Mouse (Mus musculus): ENCODE data around the gene Ctnnbl1.

The Ctnnbl1 gene

DNA sequence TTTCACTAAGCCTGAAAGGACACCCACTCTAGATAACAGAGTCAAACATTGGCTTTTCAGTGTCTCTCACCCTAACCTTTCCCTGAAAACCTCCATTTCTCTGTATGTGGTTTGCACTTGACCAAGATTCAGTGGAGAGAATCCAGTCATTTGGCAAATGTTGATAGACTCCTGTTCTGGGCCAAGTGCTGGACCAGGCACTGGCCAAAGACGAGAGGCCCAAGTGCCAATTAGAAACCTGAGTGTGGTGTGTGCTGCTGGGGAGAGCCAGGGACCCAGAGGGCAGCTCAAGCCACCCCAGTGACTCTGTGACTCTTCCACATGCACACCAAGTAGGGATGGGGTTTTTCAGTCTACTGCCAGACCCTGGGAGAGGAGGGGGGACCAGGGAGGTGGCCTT is 136.5 kb downstream of the Ctnnbl1 start:
- peak in 1 of 2 experiments; percentile 10 for DNase-seq (ENCODE audit: low spot score in 2 of 2)

DNA sequence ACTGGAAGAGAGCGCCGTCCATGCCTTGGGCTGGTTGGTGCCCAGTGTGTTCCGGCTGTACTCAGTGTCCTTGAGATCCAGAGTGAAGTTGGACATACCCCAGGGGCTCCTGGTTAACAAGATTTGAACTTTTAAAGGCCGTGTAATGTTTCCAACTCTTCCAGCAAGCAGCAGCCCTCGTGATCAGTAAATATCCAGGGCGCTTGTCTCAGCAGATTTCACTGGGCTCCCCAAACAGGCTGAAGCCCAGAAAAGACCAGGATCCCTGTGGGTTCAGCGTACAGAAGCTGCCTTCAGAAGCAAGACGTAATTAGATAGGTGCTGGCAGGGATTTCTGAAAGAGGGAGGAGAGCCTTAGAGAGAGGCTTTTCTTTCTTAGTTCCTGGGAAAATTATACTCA is 137.9 kb downstream of the Ctnnbl1 start:
- no peak for DNase-seq (ENCODE audit: low spot score in 2 of 2)

DNA sequence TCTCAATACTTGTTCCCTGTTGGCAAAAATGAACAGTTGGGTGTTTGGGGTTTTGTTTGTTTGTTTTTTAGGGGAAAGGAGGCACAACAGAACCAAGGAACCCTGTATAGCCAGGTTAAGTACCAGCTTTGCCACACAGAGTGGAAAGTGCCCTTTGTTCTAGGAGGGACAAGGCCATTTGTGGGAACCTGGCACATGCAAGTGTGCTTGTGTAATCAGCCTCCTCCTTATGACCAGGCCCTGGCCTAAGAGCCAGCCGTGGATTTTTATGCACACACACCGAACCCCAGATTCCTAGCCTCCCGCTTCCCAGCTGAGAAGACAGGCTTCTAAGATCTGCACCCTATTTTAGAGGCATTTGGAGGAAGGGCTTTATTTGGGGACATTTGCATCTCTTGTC is 140.2 kb downstream of the Ctnnbl1 start:
- DNase-seq (ENCODE audit: low spot score in 2 of 2): no peak

DNA sequence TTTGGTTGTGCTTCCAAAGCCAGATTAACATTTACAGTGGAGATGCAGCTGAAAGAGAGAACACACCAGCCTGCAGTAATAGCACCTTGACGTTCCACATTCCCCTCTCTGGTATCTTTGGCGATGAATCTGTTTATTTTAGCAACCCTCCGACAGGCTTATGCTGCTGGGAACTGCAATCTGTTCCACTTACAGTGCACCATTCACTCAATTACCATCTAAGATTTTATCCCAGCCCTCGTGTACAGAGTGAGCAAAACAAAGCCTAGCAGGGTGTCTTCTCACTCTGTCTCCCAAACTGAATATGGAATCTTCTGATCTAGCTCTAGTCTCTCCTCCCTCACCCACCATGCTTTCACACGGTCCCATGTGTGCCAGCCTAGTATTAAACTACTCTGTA is 140.8 kb downstream of the Ctnnbl1 start:
- DNase-seq (ENCODE audit: low spot score in 2 of 2): no peak

DNA sequence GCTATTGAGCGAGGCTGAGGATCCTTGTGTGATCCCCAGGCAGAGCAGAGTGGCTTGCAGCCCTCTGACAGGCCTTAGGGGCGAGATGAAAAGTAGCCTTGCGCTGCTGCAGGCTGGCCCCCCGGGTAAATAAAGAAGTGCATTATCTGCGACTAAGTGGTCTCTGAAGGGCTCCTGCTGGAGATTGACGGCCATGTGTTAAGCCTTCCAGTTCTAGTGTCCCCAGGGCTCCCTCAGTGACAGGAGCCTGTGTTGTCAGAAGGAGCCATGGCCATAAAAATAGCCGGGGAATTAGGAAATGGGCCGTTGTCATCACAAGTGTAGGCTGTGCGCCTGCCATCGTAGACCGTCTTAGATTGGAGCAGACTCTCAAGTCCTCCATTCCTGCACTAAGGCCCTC is 144.7 kb downstream of the Ctnnbl1 start:
- no peak for DNase-seq (ENCODE audit: low spot score in 2 of 2)

DNA sequence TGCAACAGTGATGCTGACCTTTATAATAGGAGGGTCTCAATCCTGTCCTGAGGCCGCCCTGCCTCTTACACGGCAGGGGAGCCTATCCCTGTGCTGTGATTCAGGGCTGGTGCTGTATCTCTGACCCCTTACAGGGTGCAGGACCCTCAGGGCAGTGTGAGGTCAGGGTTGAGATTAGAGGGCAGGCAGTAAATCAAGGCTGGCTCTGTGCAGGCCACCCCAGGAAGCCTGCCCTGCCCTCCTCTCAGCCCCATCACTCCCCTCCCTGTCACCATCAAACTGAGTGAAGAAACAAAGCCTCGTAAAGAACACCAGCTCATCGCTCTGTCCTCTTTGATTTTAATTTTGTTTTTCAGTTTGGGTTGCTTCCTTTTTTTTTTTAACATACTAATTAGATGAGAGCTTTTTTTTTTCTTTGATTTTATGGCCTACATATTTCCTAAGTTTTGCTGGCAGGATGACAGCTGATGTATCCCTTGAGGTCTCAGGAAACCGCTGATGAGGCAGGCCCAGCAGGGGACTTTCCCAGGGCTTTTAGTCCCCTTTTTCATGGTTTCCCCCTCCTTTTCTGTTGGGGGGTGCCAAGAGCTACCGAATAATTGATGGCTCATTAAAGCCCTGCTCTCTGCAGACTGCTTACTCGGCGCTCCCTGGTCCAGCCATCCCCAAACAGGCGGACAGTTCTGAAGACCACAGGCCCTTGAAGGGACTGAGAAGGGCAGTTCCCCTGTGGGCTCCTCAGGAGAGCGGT is 150.2 kb downstream of the Ctnnbl1 start:
- DNase-seq (ENCODE audit: low spot score in 2 of 2): no peak

DNA sequence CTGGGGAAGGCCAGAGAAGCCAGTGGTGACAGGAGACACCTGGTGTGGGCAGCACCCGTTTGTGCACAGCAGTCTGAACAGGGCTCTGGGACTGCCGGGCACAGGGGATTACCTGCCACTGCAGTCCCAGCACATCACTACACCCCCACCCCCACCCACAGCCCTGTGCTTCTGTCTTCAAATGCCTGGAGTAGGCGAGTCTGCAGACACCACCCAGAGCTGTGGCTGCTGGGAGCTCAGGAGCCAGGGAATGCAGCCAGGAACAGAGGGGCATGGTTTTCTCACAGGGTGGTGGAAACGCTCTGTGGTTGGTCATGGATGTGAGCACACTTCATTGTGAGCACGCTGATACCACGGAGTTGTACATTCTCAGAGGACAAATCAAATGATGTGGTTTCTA is 154.0 kb downstream of the Ctnnbl1 start:
- no peak for DNase-seq (ENCODE audit: low spot score in 2 of 2)

DNA sequence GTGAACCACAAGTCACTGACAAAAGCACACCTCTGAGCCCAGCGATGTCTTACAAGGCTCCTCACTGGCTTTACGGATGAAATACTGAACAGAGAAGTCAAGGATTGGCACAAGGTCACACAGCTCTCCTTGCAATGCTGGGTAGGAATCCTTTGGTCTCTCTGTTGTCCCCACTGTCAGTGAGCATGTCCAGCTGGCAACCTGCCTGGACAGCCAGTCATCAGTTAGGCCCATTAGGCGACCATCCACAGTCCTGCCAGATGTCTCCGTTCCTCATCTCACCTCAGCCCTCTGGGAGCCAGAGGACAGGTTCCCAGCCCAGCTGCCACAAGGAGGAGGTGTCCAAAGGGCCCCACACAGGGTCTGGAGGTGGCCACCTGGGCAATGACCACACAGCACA is 159.9 kb downstream of the Ctnnbl1 start:
- DNase-seq (ENCODE audit: low spot score in 2 of 2): no peak

DNA sequence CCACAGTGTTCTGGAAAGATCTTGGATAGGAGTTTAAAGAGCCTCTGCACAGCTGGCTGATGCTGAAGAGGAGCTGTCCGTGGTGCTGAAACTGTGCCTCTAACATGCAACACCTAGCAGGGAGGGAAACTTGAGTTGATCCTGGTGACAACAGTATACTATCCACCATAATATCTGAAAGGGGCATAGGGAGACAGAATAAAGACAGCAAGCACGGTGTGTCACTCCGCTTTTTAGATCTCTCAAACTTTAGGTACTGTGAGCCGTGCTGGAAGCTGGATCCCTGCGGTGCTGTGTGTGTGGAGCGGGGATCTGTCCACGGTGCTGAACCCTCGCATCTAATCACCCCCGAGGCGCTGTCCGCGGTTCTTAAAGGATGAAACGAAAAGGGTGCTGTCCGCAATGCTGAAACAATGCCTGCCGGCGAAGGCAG is 176.0 kb downstream of the Ctnnbl1 start:
- peak; percentile 25 to 70 for DNase-seq (ENCODE audit: low spot score in 2 of 2)

DNA sequence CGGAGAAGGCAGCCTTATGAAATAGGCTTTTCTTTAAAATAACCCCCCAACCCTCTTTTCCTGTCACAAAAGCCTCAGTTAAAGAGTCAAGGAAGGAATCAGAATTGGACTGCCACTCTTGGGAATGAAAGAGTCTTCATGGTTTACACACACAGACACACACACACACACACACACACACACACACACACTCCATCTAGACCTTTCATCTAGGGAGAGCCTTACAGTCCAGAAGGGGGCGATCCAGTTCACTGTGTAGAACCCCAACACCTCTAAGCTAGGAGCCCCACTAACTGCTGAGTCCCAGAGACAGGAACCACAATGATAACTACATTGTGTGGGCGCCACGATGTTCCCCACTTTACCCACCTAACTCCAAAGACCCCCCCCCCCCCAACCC is 176.5 kb downstream of the Ctnnbl1 start:
- no peak for DNase-seq (ENCODE audit: low spot score in 2 of 2)

DNA sequence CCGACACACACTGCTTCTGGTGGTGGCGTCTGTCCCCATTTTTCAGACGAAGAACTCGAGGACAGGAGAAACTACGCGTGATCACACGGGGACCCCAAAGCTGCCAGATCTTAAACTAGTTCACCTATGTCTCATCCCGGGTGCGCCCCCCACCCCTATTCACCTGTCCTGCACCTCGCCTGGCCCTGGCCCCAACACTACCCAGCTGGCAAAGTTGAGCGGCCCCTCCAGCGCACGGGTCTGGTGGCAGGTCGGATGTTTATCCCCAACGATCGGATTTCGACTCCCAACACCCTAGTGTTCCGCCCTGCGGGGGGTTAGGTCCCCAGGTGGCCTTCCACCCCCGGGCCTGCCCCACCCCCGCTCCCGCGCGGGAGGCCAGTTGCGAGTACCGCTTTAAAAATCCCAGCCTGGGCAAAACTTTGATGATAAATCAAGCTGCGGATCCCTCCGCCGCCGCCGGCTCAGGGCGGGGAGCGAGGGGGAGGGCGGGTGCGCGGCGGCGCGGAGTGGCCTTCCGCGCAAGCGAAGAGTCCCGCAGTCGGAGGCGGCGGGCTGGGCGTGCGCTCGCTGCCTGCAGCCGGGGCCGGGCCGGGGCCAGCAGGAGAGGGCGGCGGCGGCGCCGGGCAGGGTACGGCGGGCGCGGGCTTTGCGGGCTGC is 177.0 kb downstream of the Ctnnbl1 start, which contains the start of gene Vstm2l:
Vstm2l (plus strand) TSS at position 549 of the 660 bp plus-strand sequence.
- no peak for DNase-seq (ENCODE audit: low spot score in 2 of 2)

DNA sequence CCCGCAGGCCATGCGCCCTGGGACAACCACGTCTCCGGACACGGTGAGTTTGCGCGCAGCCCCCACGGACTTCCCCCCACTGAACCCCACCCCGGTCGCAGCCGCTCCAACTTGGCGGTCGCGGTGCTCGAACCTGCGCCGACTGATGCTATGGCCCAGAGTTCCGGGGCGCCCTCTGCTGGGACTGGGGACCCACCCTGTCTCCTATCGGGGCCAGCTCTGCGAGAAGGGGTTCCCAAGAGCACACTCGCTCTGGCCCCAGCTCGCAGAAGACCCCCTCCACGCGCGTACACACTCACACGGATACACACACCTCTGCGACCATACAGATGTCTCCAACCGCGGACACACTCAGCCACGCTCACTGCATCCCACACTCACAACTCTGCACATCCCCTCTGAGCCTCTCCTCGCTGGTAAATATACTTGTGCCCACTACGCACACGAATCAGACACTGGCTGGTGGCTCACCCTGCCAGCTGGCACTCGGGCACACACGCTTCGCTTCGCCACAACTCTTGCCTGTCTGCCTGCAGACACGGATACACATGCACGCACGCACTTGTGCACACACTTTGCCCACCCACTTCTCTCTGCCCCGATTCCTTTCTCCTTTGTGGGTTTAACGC is 177.8 kb downstream of the Ctnnbl1 start:
- no peak for DNase-seq (ENCODE audit: low spot score in 2 of 2)

DNA sequence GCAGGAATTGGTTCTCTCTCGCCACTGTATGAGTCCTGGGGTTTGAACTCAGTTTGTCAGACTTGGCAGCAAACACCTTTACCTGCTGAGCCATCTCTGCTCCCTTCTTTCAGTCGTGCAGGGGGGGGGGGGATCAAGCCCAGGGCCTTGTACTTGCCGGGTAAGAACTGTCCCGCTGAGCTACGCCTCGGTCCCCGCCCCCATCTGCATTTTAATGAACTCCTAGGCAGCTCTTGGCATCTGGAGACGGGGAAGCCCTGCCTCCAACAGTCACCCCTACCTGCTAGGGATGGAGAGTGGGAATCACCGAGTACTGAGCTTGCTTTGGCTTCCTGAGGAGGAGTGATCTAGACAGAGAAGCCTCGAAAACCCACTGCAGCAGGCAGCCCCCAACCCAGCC is 181.3 kb downstream of the Ctnnbl1 start:
- no peak for DNase-seq (ENCODE audit: low spot score in 2 of 2)

DNA sequence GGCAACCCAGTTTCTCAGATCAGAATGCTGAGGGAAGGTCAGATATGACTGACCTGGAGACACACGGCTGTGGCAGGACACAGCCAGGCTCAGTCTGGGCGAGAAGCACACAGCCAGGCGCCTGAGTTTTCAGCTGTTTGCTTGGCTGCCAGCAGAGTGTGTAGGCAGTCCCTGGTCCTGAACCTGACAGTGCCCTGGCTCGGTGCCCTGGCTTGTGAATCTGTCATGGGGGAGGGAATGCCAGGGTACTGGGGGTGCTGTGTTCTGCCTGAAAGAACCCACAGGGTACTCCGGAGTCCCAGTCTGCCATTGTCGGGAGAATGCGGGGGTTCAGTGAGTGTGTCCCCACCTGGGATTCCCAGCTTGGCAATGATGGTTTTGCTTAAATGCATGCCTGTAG is 184.3 kb downstream of the Ctnnbl1 start:
- DNase-seq (ENCODE audit: low spot score in 2 of 2): no peak

DNA sequence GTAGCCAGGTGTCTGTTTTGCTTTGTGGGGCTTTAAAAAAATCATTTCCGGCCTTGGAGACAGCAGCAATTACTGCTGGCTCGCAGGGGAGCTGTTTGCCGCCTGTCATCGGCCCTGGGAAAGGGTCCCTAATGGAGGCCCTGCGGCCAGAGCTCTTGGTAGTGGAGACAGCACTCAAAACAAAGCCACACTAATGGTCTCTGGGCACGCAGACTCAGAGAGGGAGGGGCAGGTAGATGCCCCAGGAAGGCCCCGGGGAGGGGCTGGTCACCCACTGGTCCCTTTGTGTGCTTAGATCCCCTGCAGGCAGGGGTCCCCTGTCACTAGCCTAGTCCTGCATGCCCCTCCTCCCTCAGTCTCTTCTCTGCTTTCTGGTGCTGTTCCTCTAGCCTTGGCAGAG is 186.2 kb downstream of the Ctnnbl1 start:
- no peak for DNase-seq (ENCODE audit: low spot score in 2 of 2)

DNA sequence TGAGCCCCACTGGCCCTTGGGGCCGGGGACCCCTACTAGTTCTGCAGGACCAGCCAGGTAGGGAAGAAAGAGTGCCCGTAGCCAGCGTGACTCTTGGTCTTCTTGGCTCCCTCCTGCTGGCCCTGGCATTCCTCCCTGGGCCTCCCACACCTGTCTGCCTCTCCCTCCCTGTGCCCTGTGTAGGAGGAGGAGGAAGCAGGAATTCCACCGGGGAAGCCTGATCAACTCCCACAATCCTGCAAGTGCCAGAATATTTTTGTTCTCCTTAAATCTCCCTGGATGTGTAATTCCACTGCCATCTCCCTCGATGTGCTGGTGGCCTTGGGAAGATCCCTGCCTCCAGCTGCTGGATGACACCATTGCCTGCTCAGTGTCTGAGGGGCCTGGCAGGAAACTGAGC is 187.3 kb downstream of the Ctnnbl1 start:
- DNase-seq (ENCODE audit: low spot score in 2 of 2): no peak

DNA sequence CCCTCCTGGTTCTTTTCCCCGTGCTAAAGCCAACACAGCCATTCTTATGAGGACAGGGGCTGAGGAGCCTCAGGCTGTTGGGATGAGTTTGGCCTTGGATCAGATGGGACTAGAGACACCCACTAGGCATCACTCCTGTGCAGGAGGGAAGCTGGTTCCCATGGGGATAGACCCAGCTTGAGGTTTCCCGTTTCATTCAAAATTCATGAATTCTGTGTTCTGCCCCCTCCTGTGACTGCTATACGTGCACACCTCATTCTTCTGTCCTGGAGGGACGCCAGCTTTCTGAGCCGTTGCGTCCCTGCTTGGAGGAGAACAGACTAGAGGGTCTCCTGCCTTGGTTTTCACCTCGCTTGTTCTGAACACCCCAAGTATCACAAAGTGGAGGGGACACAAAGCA is 189.3 kb downstream of the Ctnnbl1 start:
- DNase-seq (ENCODE audit: low spot score in 2 of 2): no peak

DNA sequence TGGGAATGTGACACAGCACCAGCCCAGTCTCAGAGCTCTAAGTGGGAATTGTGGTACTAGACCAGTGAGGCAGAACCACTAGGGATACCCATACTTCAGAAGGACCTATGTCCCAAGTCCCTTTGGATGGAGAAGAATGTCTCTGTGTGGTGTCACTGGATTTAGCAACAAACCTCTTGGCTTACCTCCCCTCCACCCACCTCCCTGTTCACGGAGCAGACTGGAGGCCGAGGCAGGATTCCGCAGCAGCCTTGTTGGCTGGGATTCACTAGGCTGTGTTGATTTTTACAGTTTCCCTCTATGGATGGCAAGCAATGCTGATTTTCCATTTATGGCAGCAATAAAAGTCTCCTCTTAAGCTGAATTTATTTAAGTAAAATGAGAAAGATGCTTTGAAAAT is 189.7 kb downstream of the Ctnnbl1 start:
- DNase-seq (ENCODE audit: low spot score in 2 of 2): no peak

DNA sequence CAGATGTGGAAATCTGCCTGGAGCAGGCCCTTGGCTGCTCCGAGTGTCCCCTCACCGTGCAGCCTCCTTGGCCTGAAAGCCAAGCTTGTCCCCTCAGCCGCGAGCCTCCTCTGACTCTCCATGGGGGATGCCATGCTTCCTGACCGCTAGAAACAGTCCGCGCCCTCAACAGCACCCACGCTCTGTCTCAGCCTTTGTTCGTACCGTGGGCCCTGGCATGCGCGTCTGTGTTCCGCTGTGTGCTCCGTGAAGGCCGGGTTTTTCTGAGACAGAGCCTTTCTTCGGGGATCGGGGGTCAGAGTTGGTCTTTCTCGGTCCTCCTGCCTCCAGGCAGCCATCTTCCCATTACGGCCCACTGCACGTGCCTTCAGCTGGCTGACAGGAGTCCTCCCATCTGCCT is 190.2 kb downstream of the Ctnnbl1 start:
- DNase-seq (ENCODE audit: low spot score in 2 of 2): no peak

DNA sequence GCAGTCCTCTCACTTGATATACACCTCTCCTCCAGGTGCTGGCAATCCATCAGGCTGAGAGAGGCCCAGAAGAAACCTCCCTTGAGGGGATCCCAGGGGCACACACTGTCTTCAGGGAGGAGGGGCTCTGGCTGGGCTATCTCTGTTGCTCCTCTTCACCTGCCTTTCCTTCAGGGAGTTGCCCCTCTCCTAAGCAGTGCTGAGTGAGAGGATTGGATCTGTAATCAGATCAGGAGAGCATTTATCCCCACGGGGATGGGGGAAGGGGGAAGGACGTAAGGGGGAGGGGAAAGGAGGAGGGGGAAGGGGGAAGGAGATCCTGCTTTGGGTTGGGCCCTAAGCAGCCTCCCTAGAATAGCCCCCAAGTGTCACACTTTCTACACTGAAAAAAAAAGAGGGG is 190.6 kb downstream of the Ctnnbl1 start:
- no peak for DNase-seq (ENCODE audit: low spot score in 2 of 2)

DNA sequence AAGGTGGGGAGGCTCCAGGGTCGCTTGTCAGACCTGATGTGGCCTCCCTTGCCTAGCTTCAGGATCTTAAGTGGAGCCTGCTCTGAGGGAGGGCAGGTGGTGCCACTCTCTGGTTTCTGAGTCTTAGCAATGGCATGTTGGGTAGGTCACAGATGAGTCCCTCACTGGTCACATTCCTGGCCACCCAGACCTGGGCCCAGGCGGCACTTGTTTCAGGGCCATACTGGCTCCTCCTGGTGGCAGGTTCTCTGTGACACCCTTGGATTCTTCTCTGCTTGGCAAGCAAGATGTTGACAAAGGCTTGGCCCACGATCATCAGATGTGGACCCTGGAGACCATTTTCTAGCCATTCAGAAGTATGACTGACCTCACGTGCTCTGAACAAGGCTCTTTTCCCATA is 195.5 kb downstream of the Ctnnbl1 start:
- DNase-seq (ENCODE audit: low spot score in 2 of 2): no peak

DNA sequence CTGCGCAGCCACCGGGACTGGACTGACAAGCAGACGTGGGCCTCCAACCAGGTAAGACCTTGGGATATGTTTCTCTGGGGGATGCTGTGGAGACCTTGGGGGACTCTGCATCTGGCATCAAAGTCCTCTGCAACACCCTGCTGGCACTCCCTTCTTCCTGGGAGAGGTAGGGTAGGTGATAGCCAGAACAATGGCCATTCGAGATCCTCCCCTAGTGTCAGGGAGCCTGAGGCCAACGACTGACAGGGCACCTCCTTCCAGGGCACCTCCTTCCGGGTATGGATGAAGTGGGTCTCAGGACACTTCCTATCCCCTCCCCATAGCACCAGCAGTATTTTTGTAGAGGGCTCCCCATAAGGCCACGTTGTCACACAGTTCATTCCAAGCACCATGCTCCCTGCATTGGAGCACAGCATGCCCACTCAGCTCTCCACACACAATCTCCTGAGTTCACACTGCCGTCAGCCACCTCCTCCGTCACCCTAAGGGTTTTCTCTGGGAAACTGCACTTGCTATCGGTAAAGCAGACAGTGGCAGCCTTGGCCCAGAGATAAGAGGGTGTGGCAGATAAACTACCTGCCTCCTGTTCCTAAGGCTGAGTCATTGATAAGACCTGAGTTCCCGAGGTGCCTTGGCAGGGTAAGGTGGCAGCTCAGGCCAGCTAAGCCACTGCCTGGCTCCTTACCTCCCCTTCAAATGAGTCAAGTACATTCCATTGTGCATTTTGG is 198.4 kb downstream of the Ctnnbl1 start:
- no peak for DNase-seq (ENCODE audit: low spot score in 2 of 2)
